Mouse (Mus musculus) testis, adult 2 months (tissue): ENCODE measurements at regions not wholly inside any gene's neighbourhood (a gene's known extent, or its start where the extent isn't known, plus 50 kb on each side); places are given as distances from the start of the nearest gene placed in this dataset.

ENCODE experiments used
- H3K27ac ChIP-seq: fragments of 200-500 bp; 2 replicates; pipeline ENCODE4 v1.5.1; 2012; ENCODE audit warnings: low read depth, low read length; ENCODE audit not compliant: control insufficient read depth, insufficient read depth
- H3K27me3 ChIP-seq: fragments of 200-500 bp; 2 replicates; pipeline ENCODE4 v1.6.1; 2012; ENCODE audit warnings: mild to moderate bottlenecking, low read length, moderate library complexity; ENCODE audit not compliant: control insufficient read depth, insufficient read depth
- H3K36me3 ChIP-seq: fragments of 200-500 bp; 2 replicates; pipeline ENCODE4 v1.6.1; 2012; ENCODE audit warnings: mild to moderate bottlenecking, low read length; ENCODE audit not compliant: control insufficient read depth, insufficient read depth
- H3K4me1 ChIP-seq: fragments of 200-500 bp; 2 replicates; pipeline ENCODE4 v1.6.1; 2012; ENCODE audit warnings: low read length; ENCODE audit not compliant: control insufficient read depth, insufficient read depth
- H3K4me3 ChIP-seq: fragments of 200-500 bp; 2 replicates; pipeline ENCODE4 v1.5.1; 2012; ENCODE audit warnings: low read depth, mild to moderate bottlenecking, low read length, moderate library complexity, mixed read lengths; ENCODE audit not compliant: control insufficient read depth
- CTCF ChIP-seq: fragments of 200-500 bp; IDR thresholded peaks from 2 replicates; pipeline ENCODE4 v1.5.1; 2012; ENCODE audit warnings: low read depth, mild to moderate bottlenecking, inconsistent platforms, low read length, moderate library complexity; ENCODE audit not compliant: control insufficient read depth, insufficient read depth, insufficient replicate concordance
- POLR2A ChIP-seq: fragments of 200-500 bp; IDR thresholded peaks from 2 replicates; pipeline ENCODE4 v1.6.1; 2012; ENCODE audit warnings: low read depth, mild to moderate bottlenecking, inconsistent platforms, low read length, moderate library complexity; ENCODE audit not compliant: control insufficient read depth

DNA sequence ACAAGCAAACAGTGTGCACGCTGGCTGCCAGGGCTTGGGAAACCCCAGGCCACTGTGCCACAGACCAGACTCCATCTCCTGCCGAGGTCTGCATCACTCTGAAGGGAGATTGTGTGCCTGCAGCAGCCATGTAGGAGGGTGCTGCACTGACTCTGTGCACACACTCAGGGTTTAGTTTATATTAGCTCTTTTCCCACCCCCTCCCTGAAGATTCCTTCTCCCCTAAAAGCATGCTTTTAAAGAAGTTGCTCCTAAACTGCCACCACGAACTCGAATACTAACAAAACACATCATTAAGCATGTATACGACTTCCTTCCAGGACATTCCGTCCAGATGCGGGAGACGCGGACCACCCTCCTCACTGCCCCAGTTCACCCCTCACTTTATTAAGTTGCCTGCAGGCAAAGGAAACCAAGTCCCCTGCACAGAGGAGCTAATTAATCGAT, 92.4 kb downstream of the Ets2 start:
- H3K4me1 ChIP-seq: peaks cover 3% of the 10 kb centered on the region
- H3K4me3 ChIP-seq: no peak overlapping the region
- no peak overlapping the region for H3K27ac ChIP-seq
- no peaks in the 10 kb centered on the region for H3K27me3 ChIP-seq
- TF ChIP-seq CTCF (no peak), POLR2A (no peak)
- no peaks in the 10 kb centered on the region for H3K36me3 ChIP-seq

DNA sequence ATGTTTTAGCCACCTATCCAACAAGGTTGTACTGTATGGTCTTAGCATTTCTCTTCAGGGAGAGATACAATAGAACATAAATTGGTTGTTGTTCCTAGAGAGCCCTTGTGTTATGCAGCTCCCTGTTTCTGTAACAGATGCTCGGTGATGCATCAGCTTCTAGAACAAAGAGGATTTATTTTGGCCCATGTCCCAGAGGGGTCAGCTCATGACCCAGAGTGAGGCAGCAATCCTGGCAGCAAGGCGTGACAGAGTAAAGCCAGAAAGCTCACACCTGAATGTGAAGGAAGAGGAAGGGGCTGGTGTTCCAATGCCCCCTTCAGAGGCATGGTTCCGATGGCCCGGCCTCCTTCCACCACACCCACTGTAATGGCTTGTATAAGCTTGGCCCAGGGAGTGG, 88.8 kb downstream of the Ets2 start:
- Histone ChIP-seq H3K27ac (no peak overlapping the region), H3K27me3 (no peaks in the 10 kb centered on the region), H3K4me3 (no peak overlapping the region), H3K4me1 (no peaks in the 10 kb centered on the region), H3K36me3 (no peaks in the 10 kb centered on the region)
- TF ChIP-seq POLR2A (no peak), CTCF (no peak)

DNA sequence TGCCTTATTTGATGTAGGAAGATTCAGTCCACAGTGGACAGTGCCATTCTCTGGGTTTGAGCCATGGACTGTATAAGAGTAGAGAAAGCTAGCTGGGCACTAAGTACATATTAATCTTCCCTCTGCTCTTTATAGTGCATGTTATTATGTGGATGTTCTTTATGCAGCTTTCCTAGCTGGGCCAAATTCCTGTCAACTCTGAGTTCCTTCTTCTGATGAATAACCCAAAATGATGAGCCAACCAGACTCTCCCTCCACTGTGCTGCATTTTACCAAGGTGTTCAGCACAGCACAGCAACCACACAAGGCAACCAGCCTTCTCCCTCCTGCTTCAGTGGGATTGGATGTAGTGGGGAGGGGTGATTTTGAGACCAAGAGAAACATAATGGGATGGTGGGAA, 87.7 kb downstream of the Ets2 start:
- Histone ChIP-seq H3K4me3 (no peak overlapping the region), H3K27ac (no peak overlapping the region), H3K4me1 (no peaks in the 10 kb centered on the region), H3K36me3 (no peaks in the 10 kb centered on the region), H3K27me3 (no peaks in the 10 kb centered on the region)
- TF ChIP-seq CTCF: no peak
- no peak for TF ChIP-seq POLR2A

DNA sequence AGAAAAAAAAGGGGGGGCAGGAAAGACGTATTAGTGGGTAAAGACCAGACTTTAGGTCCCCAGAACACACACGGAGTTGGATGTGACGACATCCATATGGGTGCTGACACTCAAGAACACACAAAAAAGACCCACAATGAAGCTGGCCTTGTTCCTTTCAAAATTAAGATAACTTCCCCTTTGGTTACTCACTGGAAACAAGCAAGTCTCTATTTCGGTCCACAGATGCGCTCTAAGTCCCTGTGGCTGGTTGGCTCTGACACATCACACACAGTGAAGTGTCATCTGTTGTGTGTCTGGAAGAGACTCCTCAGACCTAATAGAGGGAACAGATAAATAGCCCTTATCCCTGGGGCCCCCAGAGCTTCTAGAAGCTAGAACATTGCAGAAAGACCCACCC, 79.8 kb downstream of the Ets2 start:
- Histone ChIP-seq H3K27me3 (no peaks in the 10 kb centered on the region), H3K4me1 (no peaks in the 10 kb centered on the region), H3K27ac (no peak overlapping the region), H3K4me3 (no peak overlapping the region), H3K36me3 (no peaks in the 10 kb centered on the region)
- TF ChIP-seq POLR2A: no peak
- TF ChIP-seq CTCF: no peak

DNA sequence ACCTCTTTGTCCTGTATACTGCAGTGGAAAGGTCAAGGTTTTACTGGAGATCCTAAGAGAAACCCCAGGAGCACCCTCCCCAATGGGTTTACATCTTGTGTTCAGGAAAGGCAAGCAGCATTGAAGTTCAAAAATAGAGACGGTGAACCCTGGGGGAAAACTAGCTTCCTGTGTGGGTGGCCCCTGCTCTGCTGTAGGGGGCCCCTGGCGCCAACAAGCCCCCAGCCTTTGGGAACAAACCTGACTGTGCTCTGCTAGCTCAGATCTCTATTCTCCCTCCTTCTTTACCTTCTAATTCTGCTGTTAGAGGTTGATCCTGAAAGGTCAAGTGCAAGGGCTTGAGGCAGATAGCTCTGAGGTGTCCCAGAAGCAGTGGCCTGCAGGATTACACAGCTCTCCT, 78.6 kb downstream of the Ets2 start:
- Histone ChIP-seq H3K27me3 (no peaks in the 10 kb centered on the region), H3K4me1 (no peaks in the 10 kb centered on the region), H3K27ac (no peak overlapping the region), H3K36me3 (no peaks in the 10 kb centered on the region), H3K4me3 (no peak overlapping the region)
- TF ChIP-seq CTCF: no peak
- TF ChIP-seq POLR2A: no peak

DNA sequence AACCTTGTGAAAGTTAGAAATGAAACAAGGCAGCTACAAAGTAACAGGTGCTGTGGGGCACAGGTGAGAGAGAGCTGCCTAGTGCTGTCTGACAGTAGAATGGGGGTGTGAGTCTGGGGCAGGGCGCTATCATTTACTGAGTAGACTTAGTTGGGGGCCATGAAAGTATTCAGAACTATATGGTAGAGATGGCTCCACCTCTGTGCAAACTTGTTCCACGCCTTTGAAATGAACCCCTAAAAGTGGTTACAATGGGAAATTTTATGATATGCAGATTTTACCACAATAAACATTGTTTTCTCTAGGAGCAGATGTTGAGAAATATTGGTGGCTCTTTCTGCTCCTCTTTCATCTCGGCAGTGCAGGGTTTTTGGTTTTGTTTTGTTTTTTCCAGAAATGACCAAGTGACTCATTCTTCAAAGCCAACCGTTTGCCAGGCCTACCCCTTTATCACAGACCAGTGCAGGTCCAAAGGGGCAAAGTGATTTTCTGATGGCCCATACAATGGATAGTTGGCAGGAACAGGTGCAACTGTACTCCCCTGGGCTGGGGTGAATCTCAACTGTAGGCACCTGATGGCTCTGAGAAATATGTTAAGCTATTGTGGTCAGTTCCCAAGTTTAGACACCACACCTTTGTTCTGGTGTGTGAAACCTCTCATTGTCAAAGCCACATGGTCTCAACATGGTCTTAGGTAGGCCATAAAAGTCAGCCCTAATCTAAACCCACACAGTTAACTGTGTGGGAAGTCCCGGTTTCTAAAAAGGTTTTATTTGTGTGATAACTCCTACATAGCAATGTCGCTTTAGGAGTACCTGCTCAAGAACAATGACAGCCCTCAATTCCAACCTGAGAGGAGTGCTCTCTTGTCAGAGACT, 77.2 kb downstream of the Ets2 start:
- Histone ChIP-seq H3K4me1 (no peaks in the 10 kb centered on the region), H3K27me3 (no peaks in the 10 kb centered on the region), H3K27ac (no peak overlapping the region), H3K36me3 (no peaks in the 10 kb centered on the region), H3K4me3 (no peak overlapping the region)
- TF ChIP-seq POLR2A (no peak), CTCF (no peak)

DNA sequence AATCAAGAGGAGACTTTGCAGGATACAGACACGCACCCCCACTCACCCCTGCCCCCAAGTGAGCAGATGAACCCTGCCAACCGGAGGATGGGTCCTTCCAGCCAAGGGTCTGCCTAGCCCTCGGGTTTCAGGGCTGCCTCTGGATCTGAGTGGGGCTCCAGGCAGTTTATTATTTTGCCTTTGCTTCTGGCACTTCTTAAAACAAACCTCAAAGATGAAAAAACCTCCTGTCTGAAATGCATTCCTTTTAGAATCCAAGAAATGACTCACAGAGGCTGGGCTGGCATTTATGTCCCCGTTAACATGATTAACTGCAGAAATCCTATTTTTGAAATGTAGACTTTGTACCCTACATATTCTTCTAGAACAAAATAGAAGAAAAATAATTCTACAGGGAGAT, 76.3 kb downstream of the Ets2 start:
- no peaks in the 10 kb centered on the region for H3K27me3 ChIP-seq
- TF ChIP-seq CTCF: no peak
- no peak for TF ChIP-seq POLR2A
- H3K4me3 ChIP-seq: no peak overlapping the region
- no peaks in the 10 kb centered on the region for H3K4me1 ChIP-seq
- H3K27ac ChIP-seq: no peak overlapping the region
- no peaks in the 10 kb centered on the region for H3K36me3 ChIP-seq

DNA sequence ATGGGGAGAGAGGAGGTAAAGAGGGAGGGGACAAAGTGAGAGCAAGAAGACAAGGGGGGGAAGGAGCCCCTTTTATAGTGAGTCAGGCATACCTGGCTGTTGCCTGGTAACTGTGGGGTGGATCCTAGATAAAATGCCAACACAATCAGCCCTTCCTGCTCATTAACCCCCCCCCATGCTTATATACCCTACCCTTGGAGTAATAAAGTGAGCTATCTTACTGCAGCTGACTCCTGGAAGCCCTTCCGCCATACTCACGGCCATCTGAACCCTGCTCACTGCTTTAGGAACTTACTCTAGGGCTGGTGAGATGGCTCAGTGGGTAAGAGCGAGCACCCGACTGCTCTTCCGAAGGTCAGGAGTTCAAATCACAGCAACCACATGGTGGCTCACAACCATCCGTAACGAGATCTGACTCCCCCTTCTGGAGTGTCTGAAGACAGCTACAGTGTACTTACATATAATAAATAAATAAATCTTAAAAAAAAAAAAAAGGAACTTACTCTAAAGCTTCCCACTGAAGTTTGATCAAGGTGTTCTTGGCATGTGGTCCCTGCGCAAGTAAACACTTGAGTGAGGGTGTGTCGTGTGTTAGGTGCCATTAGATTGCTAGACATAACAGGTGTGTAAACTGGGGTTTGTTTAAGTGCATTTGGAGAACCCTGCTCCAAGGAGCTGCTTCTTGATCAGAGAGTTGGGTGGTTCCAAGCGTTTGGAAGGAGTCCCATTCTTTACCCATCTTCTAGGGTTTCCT, 74.9 kb downstream of the Ets2 start:
- Histone ChIP-seq H3K27ac (no peak overlapping the region), H3K4me1 (no peaks in the 10 kb centered on the region), H3K4me3 (no peak overlapping the region), H3K27me3 (no peaks in the 10 kb centered on the region), H3K36me3 (no peaks in the 10 kb centered on the region)
- TF ChIP-seq POLR2A (no peak), CTCF (no peak)
